Mouse (Mus musculus) mature B cell (primary cell): ENCODE data around the gene Tnk1.

Experiments
- in situ Hi-C: fragments of 300-500 bp; cut with MboI; formaldehyde crosslinking; loops from 2 replicates; pipeline ENCODE4 v1.14.3; 2019

Gene Tnk1

GRCm38 (mm10) chr11:69838714-69839104 is 19.8 kb downstream of the Tnk1 start:
- in situ Hi-C loops = no loop called here

GRCm38 (mm10) chr11:69837952-69838713 is 20.4 kb downstream of the Tnk1 start, which contains the start of gene Tmem256:
Gene Tmem256, plus strand, starts transcription at chr11:69838514.
- in situ Hi-C loops = no loop called here

- in situ Hi-C loops = no loop called here
These were observed 21.0 kb downstream of the Tnk1 start, which contains the start of gene Nlgn2 for GRCm38 (mm10) chr11:69837604-69837951. Gene Nlgn2, minus strand, starts transcription at chr11:69837784.

GRCm38 (mm10) chr11:69836703-69837576 is 21.6 kb downstream of the Tnk1 start:
- in situ Hi-C loops = no loop called here

GRCm38 (mm10) chr11:69835966-69836335 is 22.6 kb downstream of the Tnk1 start:
- in situ Hi-C loops = no loop called here

- in situ Hi-C loops = no loop called here
These were observed 23.1 kb downstream of the Tnk1 start for GRCm38 (mm10) chr11:69835326-69835965.

- in situ Hi-C loops = no loop called here
These were observed 24.5 kb downstream of the Tnk1 start for GRCm38 (mm10) chr11:69834001-69834549.

- in situ Hi-C loops = no loop called here
These were observed 25.0 kb downstream of the Tnk1 start for GRCm38 (mm10) chr11:69833554-69833953.

- in situ Hi-C loops = no loop called here
These were observed 29.7 kb downstream of the Tnk1 start for GRCm38 (mm10) chr11:69828832-69829231.

GRCm38 (mm10) chr11:69823456-69823855 is 35.1 kb downstream of the Tnk1 start:
- in situ Hi-C loops = no loop called here

GRCm38 (mm10) chr11:69822080-69822479 is 36.5 kb downstream of the Tnk1 start, which contains the start of gene Spem1:
Gene Spem1, minus strand, starts transcription at chr11:69822180.
- in situ Hi-C loops = no loop called here

GRCm38 (mm10) chr11:69818871-69819270 is 39.7 kb downstream of the Tnk1 start:
- in situ Hi-C loops = no loop called here

GRCm38 (mm10) chr11:69818365-69818764 is 40.2 kb downstream of the Tnk1 start, which contains the start of gene Spem2:
Gene Spem2, minus strand, starts transcription at chr11:69818465.
- in situ Hi-C loops = no loop called here

GRCm38 (mm10) chr11:69816520-69816919 is 42.0 kb downstream of the Tnk1 start:
- in situ Hi-C loops = no loop called here

- in situ Hi-C loops = no loop called here
These were observed 43.4 kb downstream of the Tnk1 start, which contains the start of gene Gm39566 for GRCm38 (mm10) chr11:69815155-69815554. Gene Gm39566, minus strand, starts transcription at chr11:69815298.

GRCm38 (mm10) chr11:69810280-69810679 is 48.2 kb downstream of the Tnk1 start:
- in situ Hi-C loops = no loop called here

GRCm38 (mm10) chr11:69807641-69808040 is 50.9 kb downstream of the Tnk1 start:
- in situ Hi-C loops = no loop called here

GRCm38 (mm10) chr11:69806378-69806777 is 52.2 kb downstream of the Tnk1 start:
- in situ Hi-C loops = no loop called here

GRCm38 (mm10) chr11:69804972-69805909 is 53.3 kb downstream of the Tnk1 start, which contains the start of gene Tmem102:
Gene Tmem102, minus strand, starts transcription at chr11:69805624.
- in situ Hi-C loops = no loop called here

GRCm38 (mm10) chr11:69804652-69804940 is 53.9 kb downstream of the Tnk1 start:
- in situ Hi-C loops = no loop called here
